Mouse (Mus musculus): ENCODE measurements around the gene Gigyf2. TPM values are rescaled to one million over a fixed set of nuclear protein-coding genes. Genes with fewer than 3 reads are reported as not detected.

The Gigyf2 gene
- polyA plus RNA-seq, 1 experiment from 2014 or later, result 20.8 TPM

- H3K4me3 ChIP-seq (ENCODE audit: low read depth, low read length), result no peak overlapping the region
- H3K9me3 ChIP-seq (ENCODE audit: control insufficient read depth, low read length), result no peaks in the 10 kb centered on the region
- WGBS, result 54% methylated on average over 14 of the region's 14 CpGs
- ATAC-seq (ENCODE audit: low FRiP score, low TSS enrichment) (no peak), DNase-seq (ENCODE audit: low spot score) (no peak)
- H3K4me1 ChIP-seq (replicated peaks; ENCODE audit: control insufficient read depth, insufficient read depth), result no peaks in the 10 kb centered on the region
- H3K36me3 ChIP-seq (ENCODE audit: control insufficient read depth, insufficient read depth, low read length), result no peaks in the 10 kb centered on the region
- TF ChIP-seq CTCF (IDR thresholded peaks at IDR 0.05; ENCODE audit: low read depth) (no peak), EP300 (optimal IDR thresholded peaks at IDR 0.05) (no peak)
- no peak overlapping the region for H3K4me2 ChIP-seq (replicated peaks; ENCODE audit: low read depth)
- H3K27me3 ChIP-seq (ENCODE audit: control insufficient read depth, insufficient read depth, low read length), result no peaks in the 10 kb centered on the region
- H3K9ac ChIP-seq (ENCODE audit: low read length), result no peak overlapping the region
- no peak overlapping the region for H3K27ac ChIP-seq (replicated peaks)
Measured at GRCm38 (mm10) chr1:87300360-87301286, 26.2 kb upstream of the Gigyf2 start.

- Histone ChIP-seq H3K4me3 (ENCODE audit: low read depth, low read length) (no peak overlapping the region), H3K4me1 (replicated peaks; ENCODE audit: control insufficient read depth, insufficient read depth) (no peaks in the 10 kb centered on the region), H3K4me2 (replicated peaks; ENCODE audit: low read depth) (no peak overlapping the region), H3K27me3 (ENCODE audit: control insufficient read depth, insufficient read depth, low read length) (no peaks in the 10 kb centered on the region), H3K9me3 (ENCODE audit: control insufficient read depth, low read length) (no peaks in the 10 kb centered on the region), H3K36me3 (ENCODE audit: control insufficient read depth, insufficient read depth, low read length) (no peaks in the 10 kb centered on the region), H3K27ac (replicated peaks) (no peak overlapping the region), H3K9ac (ENCODE audit: low read length) (no peak overlapping the region)
- ATAC-seq (ENCODE audit: low FRiP score, low TSS enrichment), result no peak
- 80% methylated on average over 2 of the region's 2 CpGs for WGBS
- no peak for TF ChIP-seq CTCF (IDR thresholded peaks at IDR 0.05; ENCODE audit: low read depth)
- no peak for TF ChIP-seq EP300 (optimal IDR thresholded peaks at IDR 0.05)
- DNase-seq (ENCODE audit: low spot score), result no peak
Measured at GRCm38 (mm10) chr1:87301971-87302370, 24.8 kb upstream of the Gigyf2 start.

DNA sequence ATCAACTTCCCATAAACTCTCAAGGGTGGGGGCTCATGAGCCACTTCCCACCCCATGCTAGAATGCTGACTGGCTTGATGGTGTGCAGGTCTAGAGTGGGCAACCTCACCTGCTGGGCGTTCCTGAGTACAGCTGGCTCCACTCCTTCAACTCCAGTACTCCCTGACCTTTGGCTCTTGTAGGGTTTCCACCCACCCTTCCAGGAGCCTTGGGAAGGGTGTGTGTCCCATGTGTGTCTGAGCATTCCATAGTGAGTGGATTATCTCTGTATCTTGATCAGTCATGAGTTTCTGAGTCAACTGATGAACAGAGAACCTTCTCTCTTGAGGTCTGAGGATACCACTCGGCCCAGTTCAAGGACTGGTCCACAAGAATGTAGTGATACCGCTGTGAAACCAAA lies 17.8 kb upstream of the Gigyf2 start:
- H3K4me2 ChIP-seq (replicated peaks; ENCODE audit: low read depth), result no peak overlapping the region
- no peaks in the 10 kb centered on the region for H3K27me3 ChIP-seq (ENCODE audit: control insufficient read depth, insufficient read depth, low read length)
- no peaks in the 10 kb centered on the region for H3K9me3 ChIP-seq (ENCODE audit: control insufficient read depth, low read length)
- 87% methylated on average over 3 of the region's 3 CpGs for WGBS
- H3K4me3 ChIP-seq (ENCODE audit: low read depth, low read length), result no peak overlapping the region
- H3K36me3 ChIP-seq (ENCODE audit: control insufficient read depth, insufficient read depth, low read length), result no peaks in the 10 kb centered on the region
- no peak overlapping the region for H3K9ac ChIP-seq (ENCODE audit: low read length)
- no peaks in the 10 kb centered on the region for H3K4me1 ChIP-seq (replicated peaks; ENCODE audit: control insufficient read depth, insufficient read depth)
- ATAC-seq (ENCODE audit: low FRiP score, low TSS enrichment), result no peak
- H3K27ac ChIP-seq (replicated peaks), result no peak overlapping the region
- no peak for DNase-seq (ENCODE audit: low spot score)
- TF ChIP-seq CTCF (IDR thresholded peaks at IDR 0.05; ENCODE audit: low read depth), result no peak
- TF ChIP-seq EP300 (optimal IDR thresholded peaks at IDR 0.05), result no peak

DNA sequence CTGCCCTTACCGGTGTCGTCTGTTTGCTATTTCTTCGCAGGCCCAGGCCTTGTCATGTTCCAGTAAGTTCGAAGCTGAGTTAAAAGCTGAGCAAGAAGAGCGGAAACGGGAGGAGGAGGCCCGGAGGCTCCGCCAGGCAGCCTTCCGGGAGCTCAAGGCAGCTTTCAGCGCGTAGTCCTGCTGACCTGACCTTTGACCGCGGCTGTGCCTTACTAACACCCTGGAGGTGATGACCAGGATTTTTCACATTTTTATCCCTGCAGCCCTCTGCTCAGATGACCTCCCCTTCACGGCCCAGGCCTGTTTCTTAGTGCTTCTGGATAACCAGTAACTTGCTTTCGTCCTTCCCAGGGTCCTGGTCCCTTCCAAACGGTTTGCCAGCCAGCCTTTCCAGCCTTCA lies 17.2 kb upstream of the Gigyf2 start:
- H3K36me3 ChIP-seq (ENCODE audit: control insufficient read depth, insufficient read depth, low read length), result no peaks in the 10 kb centered on the region
- no peaks in the 10 kb centered on the region for H3K9me3 ChIP-seq (ENCODE audit: control insufficient read depth, low read length)
- H3K27me3 ChIP-seq (ENCODE audit: control insufficient read depth, insufficient read depth, low read length), result no peaks in the 10 kb centered on the region
- TF ChIP-seq EP300 (optimal IDR thresholded peaks at IDR 0.05), result no peak
- TF ChIP-seq CTCF (IDR thresholded peaks at IDR 0.05; ENCODE audit: low read depth), result no peak
- WGBS, result 82% methylated on average over 16 of the region's 16 CpGs
- H3K4me3 ChIP-seq (ENCODE audit: low read depth, low read length), result no peak overlapping the region
- H3K4me2 ChIP-seq (replicated peaks; ENCODE audit: low read depth), result no peak overlapping the region
- H3K4me1 ChIP-seq (replicated peaks; ENCODE audit: control insufficient read depth, insufficient read depth), result no peaks in the 10 kb centered on the region
- no peak overlapping the region for H3K27ac ChIP-seq (replicated peaks)
- no peak for DNase-seq (ENCODE audit: low spot score)
- no peak for ATAC-seq (ENCODE audit: low FRiP score, low TSS enrichment)
- H3K9ac ChIP-seq (ENCODE audit: low read length), result no peak overlapping the region

- H3K4me3 ChIP-seq (ENCODE audit: low read depth, low read length), result no peak overlapping the region
- DNase-seq (ENCODE audit: low spot score), result no peak
- no peaks in the 10 kb centered on the region for H3K36me3 ChIP-seq (ENCODE audit: control insufficient read depth, insufficient read depth, low read length)
- H3K9ac ChIP-seq (ENCODE audit: low read length), result no peak overlapping the region
- no peaks in the 10 kb centered on the region for H3K27me3 ChIP-seq (ENCODE audit: control insufficient read depth, insufficient read depth, low read length)
- H3K27ac ChIP-seq (replicated peaks), result no peak overlapping the region
- H3K9me3 ChIP-seq (ENCODE audit: control insufficient read depth, low read length), result no peaks in the 10 kb centered on the region
- WGBS, result 97% methylated on average over 2 of the region's 2 CpGs
- no peak overlapping the region for H3K4me2 ChIP-seq (replicated peaks; ENCODE audit: low read depth)
- no peak for TF ChIP-seq CTCF (IDR thresholded peaks at IDR 0.05; ENCODE audit: low read depth)
- TF ChIP-seq EP300 (optimal IDR thresholded peaks at IDR 0.05), result no peak
- no peak for ATAC-seq (ENCODE audit: low FRiP score, low TSS enrichment)
- no peaks in the 10 kb centered on the region for H3K4me1 ChIP-seq (replicated peaks; ENCODE audit: control insufficient read depth, insufficient read depth)
Measured at GRCm38 (mm10) chr1:87312681-87313080, 14.1 kb upstream of the Gigyf2 start.

GRCm38 (mm10) chr1:87313116-87313515 lies 13.7 kb upstream of the Gigyf2 start:
- 91% methylated on average over 2 of the region's 2 CpGs for WGBS
- ATAC-seq (ENCODE audit: low FRiP score, low TSS enrichment), result no peak

More at GRCm38 (mm10) chr1:87313116-87313515, 13.7 kb upstream of the Gigyf2 start:
- H3K4me1 ChIP-seq (replicated peaks; ENCODE audit: control insufficient read depth, insufficient read depth), result no peaks in the 10 kb centered on the region
- no peaks in the 10 kb centered on the region for H3K9me3 ChIP-seq (ENCODE audit: control insufficient read depth, low read length)
- no peaks in the 10 kb centered on the region for H3K27me3 ChIP-seq (ENCODE audit: control insufficient read depth, insufficient read depth, low read length)
- TF ChIP-seq EP300 (optimal IDR thresholded peaks at IDR 0.05) (no peak), CTCF (IDR thresholded peaks at IDR 0.05; ENCODE audit: low read depth) (no peak)
- no peak overlapping the region for H3K9ac ChIP-seq (ENCODE audit: low read length)
- H3K27ac ChIP-seq (replicated peaks), result no peak overlapping the region
- DNase-seq (ENCODE audit: low spot score), result no peak
- H3K36me3 ChIP-seq (ENCODE audit: control insufficient read depth, insufficient read depth, low read length), result no peaks in the 10 kb centered on the region
- H3K4me2 ChIP-seq (replicated peaks; ENCODE audit: low read depth), result no peak overlapping the region
- no peak overlapping the region for H3K4me3 ChIP-seq (ENCODE audit: low read depth, low read length)
